Mouse (Mus musculus) erythroblast, embryonic 14.5 days (primary cell): ENCODE data around the gene Lhpp.

Experiments used
- GATA1 ChIP-seq: IDR thresholded peaks from 2 replicates; pipeline ENCODE4 v1.6.1; 2012; ENCODE audit warnings: low read length, inconsistent platforms, mixed read lengths
- TAL1 ChIP-seq: IDR thresholded peaks from 3 replicates; pipeline ENCODE4 v1.6.1; 2012; ENCODE audit warnings: low read length, inconsistent platforms, mixed read lengths

GRCm38 (mm10) chr7:132682901-132683300 lies 72.5 kb downstream of the Lhpp start:
- no peak for TF ChIP-seq GATA1
- TF ChIP-seq TAL1, result no peak
